Mouse (Mus musculus) neural tube, embryonic 14.5 days (tissue): ENCODE measurements at regions not wholly inside any gene's neighbourhood (a gene's known extent, or its start where the extent isn't known, plus 50 kb on each side); places are given as distances from the start of the nearest gene placed in this dataset.

ENCODE experiments used
- ATAC-seq: fragments of 200-750 bp; cut with Nextera tagmentation; 2 replicates; pipeline ENCODE4 v1.8.0; 2017; ENCODE audit warnings: low read depth, mild to moderate bottlenecking, moderate TSS enrichment, moderate library complexity
- H3K27ac ChIP-seq: fragments of 300-500 bp; sonication (generic); 2 replicates; pipeline ENCODE4 v1.5.1; 2014; ENCODE audit warnings: low read depth, mild to moderate bottlenecking, control low read depth, low read length, moderate library complexity, mixed read lengths
- H3K27me3 ChIP-seq: fragments of 300-500 bp; sonication (generic); 2 replicates; pipeline ENCODE4 v1.6.1; 2014; ENCODE audit warnings: low read length; ENCODE audit not compliant: control insufficient read depth, insufficient read depth
- H3K36me3 ChIP-seq: fragments of 300-500 bp; sonication (generic); 2 replicates; pipeline ENCODE4 v1.6.1; 2014; ENCODE audit warnings: low read length, mixed read lengths; ENCODE audit not compliant: control insufficient read depth, insufficient read depth
- H3K4me1 ChIP-seq: fragments of 300-500 bp; sonication (generic); 2 replicates; pipeline ENCODE4 v1.6.1; 2014; ENCODE audit warnings: low read length; ENCODE audit not compliant: control insufficient read depth, insufficient read depth
- H3K4me2 ChIP-seq: fragments of 300-500 bp; sonication (generic); 2 replicates; pipeline ENCODE4 v1.6.1; 2014; ENCODE audit warnings: mild to moderate bottlenecking, low read depth, low read length, control low read depth
- H3K4me3 ChIP-seq: fragments of 300-500 bp; sonication (generic); 2 replicates; pipeline ENCODE4 v1.5.1; 2014; ENCODE audit warnings: low read depth, low read length, control low read depth, mixed read lengths
- H3K9ac ChIP-seq: fragments of 300-500 bp; sonication (generic); replicated peaks from 2 replicates; pipeline ENCODE4 v1.6.1; 2014; ENCODE audit warnings: low read depth, mild to moderate bottlenecking, control low read depth, low read length, mixed read lengths
- H3K9me3 ChIP-seq: fragments of 300-500 bp; sonication (generic); 2 replicates; pipeline ENCODE4 v1.6.1; 2016; ENCODE audit warnings: low read length; ENCODE audit not compliant: control insufficient read depth
- whole genome bisulfite sequencing: fragments of 180-500 bp; shearing (Covaris S2); extraction: QIAGEN DNeasy Blood & Tissue Kit; methylation state at CpG from one replicate; pipeline ENCODE4 v1.1.7; 2014; 5-methylcytosine and 5-hydroxymethylcytosine counted together

DNA sequence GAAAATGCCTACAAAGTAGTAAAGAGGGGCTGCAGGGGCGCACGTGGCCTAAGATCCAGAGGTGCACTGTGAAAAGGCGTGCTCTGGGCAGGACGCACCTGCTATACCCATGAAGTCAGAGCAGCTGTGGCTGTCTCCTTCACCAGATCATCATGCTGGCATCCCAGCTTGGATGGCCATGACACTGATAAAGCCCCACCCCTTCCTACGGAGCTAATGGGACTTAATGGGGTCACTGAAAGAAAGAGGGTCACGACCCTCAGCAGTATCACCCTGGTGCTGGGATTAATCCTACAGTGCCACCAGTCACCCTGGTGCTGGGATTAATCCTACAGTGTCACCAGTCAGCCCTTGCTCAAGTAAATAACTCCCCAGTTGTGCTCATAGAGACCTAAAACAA is 122.1 kb downstream of the Tmem17 start:
- 61% methylated on average over 6 of the region's 6 CpGs for WGBS
- H3K9me3 ChIP-seq, result no peaks in the 10 kb centered on the region
- no peak overlapping the region for H3K4me3 ChIP-seq
- H3K4me1 ChIP-seq, result 0 out of 2 replicates have a peak, but pooled peaks cover 3% of the 10 kb centered on the region
- no peak overlapping the region for H3K9ac ChIP-seq
- no peak for ATAC-seq
- no peak overlapping the region for H3K4me2 ChIP-seq
- H3K27me3 ChIP-seq, result no peaks in the 10 kb centered on the region
- no peak overlapping the region for H3K27ac ChIP-seq
- H3K36me3 ChIP-seq, result no peaks in the 10 kb centered on the region

DNA sequence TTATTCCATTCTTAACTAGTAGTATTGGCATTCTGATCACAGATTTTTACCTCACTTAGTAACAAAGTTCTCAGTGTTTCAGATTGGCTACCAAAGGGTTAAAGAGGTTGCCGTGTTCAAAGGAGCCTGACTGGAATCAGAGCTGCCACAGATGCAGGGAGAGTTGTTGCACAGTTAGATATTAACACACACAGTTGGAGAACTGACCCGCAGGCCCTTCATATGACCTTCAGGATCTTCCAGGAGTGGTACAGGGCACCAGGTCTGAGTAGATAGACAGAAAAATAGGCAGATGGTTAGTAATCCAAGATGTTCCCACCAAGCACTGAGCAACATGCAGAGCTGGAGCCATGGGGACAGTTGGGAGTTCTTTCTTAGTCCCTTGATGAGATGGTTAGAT is 123.1 kb downstream of the Tmem17 start:
- H3K4me1 ChIP-seq, result no peaks in the 10 kb centered on the region
- no peak for ATAC-seq
- WGBS, result 60% methylated on average over 2 of the region's 2 CpGs
- H3K9me3 ChIP-seq, result no peaks in the 10 kb centered on the region
- H3K4me3 ChIP-seq, result no peak overlapping the region
- H3K27me3 ChIP-seq, result no peaks in the 10 kb centered on the region
- no peak overlapping the region for H3K4me2 ChIP-seq
- H3K27ac ChIP-seq, result no peak overlapping the region
- H3K36me3 ChIP-seq, result no peaks in the 10 kb centered on the region
- H3K9ac ChIP-seq, result no peak overlapping the region

DNA sequence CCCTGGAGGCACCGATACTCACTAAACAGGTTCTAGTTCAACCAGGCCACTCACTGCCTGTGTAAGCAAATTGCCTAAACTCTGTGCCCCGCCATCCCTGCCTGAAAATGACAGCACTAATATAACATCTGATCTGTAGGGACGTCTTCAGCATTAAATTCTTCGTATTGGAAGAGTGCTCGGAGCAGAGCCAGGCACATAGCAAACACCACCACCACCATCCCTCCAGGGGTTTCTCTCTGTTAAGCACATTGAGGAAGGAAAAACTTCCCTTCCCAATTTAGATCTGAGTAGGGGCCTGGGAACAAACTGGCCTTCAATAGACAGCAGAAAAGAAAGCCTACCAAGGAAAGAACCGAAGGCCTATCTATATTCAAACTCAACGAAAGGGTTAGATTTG is 124.4 kb downstream of the Tmem17 start:
- Histone ChIP-seq H3K9ac (no peak overlapping the region), H3K4me2 (no peak overlapping the region), H3K4me3 (no peak overlapping the region), H3K27me3 (no peaks in the 10 kb centered on the region), H3K36me3 (no peaks in the 10 kb centered on the region), H3K4me1 (no peaks in the 10 kb centered on the region), H3K9me3 (no peaks in the 10 kb centered on the region), H3K27ac (no peak overlapping the region)
- no peak for ATAC-seq
- 66% methylated on average over 7 of the region's 7 CpGs for WGBS

DNA sequence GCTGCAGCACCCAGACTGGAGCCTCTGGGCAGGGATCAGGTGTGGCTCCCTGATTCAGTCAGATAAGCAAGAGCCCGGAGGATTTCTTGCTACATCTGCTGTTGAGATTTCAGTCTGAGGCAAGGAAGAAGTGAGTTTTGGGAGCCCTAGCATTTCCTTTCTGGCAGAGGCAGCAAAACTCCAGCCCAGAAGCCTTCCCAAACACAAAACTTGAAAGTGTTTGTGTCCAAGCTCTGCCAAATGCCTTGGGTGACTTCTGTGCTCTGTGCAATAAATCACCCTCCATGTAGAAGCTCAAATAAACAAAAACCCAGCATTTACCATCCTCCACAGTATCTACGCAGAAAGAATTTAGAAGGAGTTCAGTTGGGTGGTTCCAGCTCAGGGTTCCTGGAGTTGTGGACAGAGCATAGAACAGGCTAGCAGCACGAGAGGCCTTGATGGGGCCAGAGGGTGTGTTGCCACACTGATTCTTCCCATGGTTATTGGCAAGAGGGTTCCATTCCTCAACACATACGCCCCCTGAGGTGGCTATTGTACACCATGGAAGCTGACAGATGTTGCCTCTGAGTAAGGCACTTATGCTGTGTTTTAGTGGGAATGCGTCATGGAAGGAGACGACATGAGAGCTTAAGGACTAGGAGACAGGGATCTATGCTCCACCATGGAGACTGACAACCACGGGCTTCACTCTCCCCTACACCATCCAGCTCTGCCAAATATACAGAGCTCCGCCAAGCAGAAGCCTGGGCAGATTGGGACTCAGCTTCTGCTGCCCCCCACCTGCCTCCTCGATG is 125.1 kb downstream of the Tmem17 start:
- Histone ChIP-seq H3K9me3 (no peaks in the 10 kb centered on the region), H3K4me2 (no peak overlapping the region), H3K4me1 (no peaks in the 10 kb centered on the region), H3K4me3 (no peak overlapping the region), H3K9ac (no peak overlapping the region), H3K36me3 (no peaks in the 10 kb centered on the region), H3K27me3 (no peaks in the 10 kb centered on the region), H3K27ac (no peak overlapping the region)
- WGBS, result 65% methylated on average over 9 of the region's 9 CpGs
- peak; percentile 32; the same call in 1 of the 2 replicates for ATAC-seq

DNA sequence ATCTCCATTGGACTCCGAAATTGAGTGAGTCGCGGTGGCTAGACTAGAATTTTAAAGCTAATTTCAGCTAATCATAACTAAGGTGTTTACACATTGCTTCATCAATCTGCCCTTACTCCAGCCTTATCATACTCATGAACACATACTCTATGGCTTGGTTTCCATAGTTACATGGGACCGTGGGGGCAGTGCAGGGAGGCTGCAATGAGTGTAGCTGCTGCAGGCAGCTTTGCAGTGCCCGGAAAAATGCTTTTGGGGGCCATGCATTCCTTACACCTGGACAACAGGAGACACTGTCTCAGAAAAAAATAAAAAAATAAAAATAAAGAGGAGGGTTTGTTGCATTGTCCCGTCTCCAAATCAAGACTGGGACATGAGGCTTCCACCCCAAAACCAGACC is 126.3 kb downstream of the Tmem17 start:
- WGBS, result 80% methylated on average over 6 of the region's 6 CpGs

DNA sequence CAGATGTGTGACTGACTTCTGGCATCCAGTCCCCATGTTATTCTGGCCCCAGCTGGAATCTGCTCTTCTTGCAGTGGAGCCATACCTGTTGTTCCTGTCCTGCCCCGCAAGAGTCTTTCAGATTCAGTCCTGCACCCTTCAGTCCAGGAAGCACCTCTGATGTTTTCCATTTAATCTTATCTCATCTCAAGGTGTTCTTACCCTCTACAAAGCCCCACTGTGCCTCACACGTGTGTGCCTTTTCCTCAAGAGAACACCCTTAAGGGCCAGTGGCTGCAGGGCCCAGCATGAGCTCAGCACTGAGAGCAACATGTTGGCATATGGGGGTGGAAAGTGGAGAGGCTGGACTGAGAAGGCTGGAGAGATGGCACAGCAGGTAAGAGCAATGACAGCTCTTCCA is 126.8 kb downstream of the Tmem17 start:
- ATAC-seq, result no peak
- Histone ChIP-seq H3K4me1 (no peaks in the 10 kb centered on the region), H3K9ac (no peak overlapping the region), H3K4me2 (no peak overlapping the region), H3K27me3 (no peaks in the 10 kb centered on the region), H3K4me3 (no peak overlapping the region), H3K9me3 (no peaks in the 10 kb centered on the region), H3K27ac (no peak overlapping the region), H3K36me3 (no peaks in the 10 kb centered on the region)
- WGBS, result 74% methylated on average over 2 of the region's 2 CpGs

More for the DNA sequence above, 126.3 kb downstream of the Tmem17 start:
- Histone ChIP-seq H3K9ac (no peak overlapping the region), H3K36me3 (no peaks in the 10 kb centered on the region), H3K9me3 (no peaks in the 10 kb centered on the region), H3K4me2 (no peak overlapping the region), H3K4me3 (no peak overlapping the region), H3K27me3 (no peaks in the 10 kb centered on the region), H3K4me1 (no peaks in the 10 kb centered on the region), H3K27ac (no peak overlapping the region)
- ATAC-seq, result peak; percentile 47; the same call in 1 of the 2 replicates

DNA sequence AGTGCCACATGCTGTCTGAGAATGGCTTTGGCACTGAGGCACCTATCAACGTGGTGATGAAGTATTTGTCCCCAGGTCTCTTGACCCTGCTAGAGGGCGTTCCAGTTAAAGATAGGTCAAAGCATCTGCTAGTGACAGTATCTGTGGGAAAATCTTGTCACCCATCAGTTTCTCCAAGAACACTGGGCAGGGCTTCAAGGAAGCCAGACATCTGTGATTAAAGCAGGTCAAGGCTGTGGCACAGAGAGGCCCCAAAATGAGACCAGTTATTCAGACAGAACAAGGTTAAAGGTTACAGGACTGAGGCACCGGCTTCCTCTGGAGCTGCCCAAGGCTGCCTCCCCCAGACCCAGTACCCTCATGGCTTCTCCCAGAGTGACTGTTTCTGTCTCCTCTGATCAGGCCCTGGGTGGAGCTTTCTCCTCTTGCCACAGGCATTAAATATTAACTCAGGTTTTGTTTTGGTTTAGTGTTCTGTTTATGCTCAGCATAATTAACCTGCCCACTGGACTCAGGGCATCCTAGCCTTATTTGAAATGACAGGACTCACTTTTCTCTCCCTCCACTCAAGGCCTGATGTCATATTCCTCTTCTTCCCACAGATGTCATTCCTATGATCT is 128.6 kb downstream of the Tmem17 start:
- Histone ChIP-seq H3K9me3 (no peaks in the 10 kb centered on the region), H3K4me1 (no peaks in the 10 kb centered on the region), H3K36me3 (no peaks in the 10 kb centered on the region), H3K4me2 (no peak overlapping the region), H3K4me3 (no peak overlapping the region), H3K9ac (no peak overlapping the region), H3K27me3 (no peaks in the 10 kb centered on the region), H3K27ac (no peak overlapping the region)
- 57% methylated on average over 3 of the region's 3 CpGs for WGBS
- no peak for ATAC-seq

DNA sequence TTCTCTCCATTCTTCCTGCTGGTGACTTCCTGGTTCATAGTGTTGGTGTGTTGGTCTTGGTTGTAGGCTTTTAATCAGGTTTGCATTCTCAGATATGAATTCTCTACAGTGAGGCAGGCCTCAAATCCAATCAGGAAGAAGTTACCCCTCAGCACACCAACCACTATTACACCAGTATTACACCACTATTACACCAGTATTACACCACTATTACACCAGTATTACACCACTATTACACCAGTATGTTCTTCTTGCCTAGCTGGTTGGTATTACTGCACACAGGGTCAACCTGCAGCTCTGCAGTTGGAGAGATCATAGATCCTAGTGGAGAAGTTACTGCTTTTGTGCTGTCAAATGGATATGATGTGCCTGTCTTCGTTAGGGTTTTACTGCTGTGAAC is 129.6 kb downstream of the Tmem17 start:
- ATAC-seq, result no peak
- H3K9me3 ChIP-seq, result no peaks in the 10 kb centered on the region
- H3K4me1 ChIP-seq, result no peaks in the 10 kb centered on the region
- H3K4me2 ChIP-seq, result no peak overlapping the region
- H3K27ac ChIP-seq, result no peak overlapping the region
- no peaks in the 10 kb centered on the region for H3K36me3 ChIP-seq
- H3K4me3 ChIP-seq, result no peak overlapping the region
- 80% methylated on average over 1 of the region's 1 CpGs for WGBS
- H3K9ac ChIP-seq, result no peak overlapping the region
- no peaks in the 10 kb centered on the region for H3K27me3 ChIP-seq

DNA sequence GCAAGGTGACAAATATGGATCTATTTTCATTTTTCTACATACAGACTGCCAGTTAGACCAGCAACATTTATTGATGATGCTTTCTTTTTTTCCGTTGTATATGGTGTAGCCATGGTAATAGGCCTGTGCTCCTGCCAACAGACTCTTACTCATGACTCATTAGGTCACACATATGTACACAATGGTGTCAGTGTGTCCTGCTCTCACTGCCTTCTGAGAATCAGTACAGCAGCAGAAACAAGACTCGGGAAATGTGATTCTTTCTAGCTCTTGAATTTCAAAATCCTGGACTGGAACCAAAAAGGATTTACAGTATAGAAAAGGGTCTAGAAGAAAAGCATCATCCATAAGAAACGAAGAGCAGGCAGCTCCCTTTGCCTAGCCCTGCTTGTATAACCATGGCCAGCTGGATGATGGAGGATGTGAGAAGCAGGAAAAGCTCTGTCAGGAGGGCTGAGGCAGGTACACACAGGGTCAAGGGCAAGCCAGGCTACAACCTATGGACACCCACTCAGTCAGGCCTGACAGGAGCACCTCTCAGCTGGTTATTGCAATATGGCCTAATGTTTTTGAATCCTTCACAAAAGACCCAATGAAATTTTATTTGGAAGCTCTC is 132.2 kb downstream of the Tmem17 start:
- Histone ChIP-seq H3K4me3 (no peak overlapping the region), H3K27ac (no peak overlapping the region), H3K9me3 (no peaks in the 10 kb centered on the region), H3K4me1 (no peaks in the 10 kb centered on the region), H3K4me2 (no peak overlapping the region), H3K27me3 (no peaks in the 10 kb centered on the region), H3K36me3 (no peaks in the 10 kb centered on the region), H3K9ac (no peak overlapping the region)
- ATAC-seq, result no peak
- WGBS, result 66% methylated on average over 3 of the region's 3 CpGs
